Mouse (Mus musculus): ENCODE measurements around the gene Esp3. TPM values are rescaled to one million over a fixed set of nuclear protein-coding genes. Genes with fewer than 3 reads are reported as not detected.
"Not testable (repeated sequence)": the region's sequence is repeated elsewhere in the genome, so short reads cannot be mapped to it uniquely, and the experiment has no call there.

The Esp3 gene
- total RNA-seq (2021) = not detected
- long read RNA-seq, experiment 1 = 0 reads
- long read RNA-seq, experiment 2 = 0 reads

- DNase-seq (ENCODE audit: extremely low spot score in 1 of 2, low spot score in 2 of 2); intact Hi-C loops (cut with DNase I); H3K27ac ChIP-seq: not testable (repeated sequence)
These were observed at the start of gene Esp3 for GRCm38 (mm10) chr17:40631775-40632174. TSS of gene Esp3 (plus strand) at chr17:40632075.

GRCm38 (mm10) chr17:40583906-40584305 is 48.0 kb upstream of the Esp3 start:
- intact Hi-C loops (cut with DNase I); H3K4me3 ChIP-seq; H3K27ac ChIP-seq; DNase-seq (ENCODE audit: extremely low spot score in 1 of 2, low spot score in 2 of 2): not testable (repeated sequence)

More at GRCm38 (mm10) chr17:40631775-40632174, at the start of gene Esp3:
- not testable (repeated sequence) for H3K4me3 ChIP-seq

GRCm38 (mm10) chr17:40591297-40591696 is 40.6 kb upstream of the Esp3 start:
- no peak for TF ChIP-seq CTCF (IDR thresholded peaks at IDR 0.05)
- DNase-seq (ENCODE audit: extremely low spot score in 1 of 2, low spot score in 2 of 2) = no peak
- Histone ChIP-seq H3K4me3 (no peak overlapping the region), H3K27ac (no peak overlapping the region)
- intact Hi-C loops (cut with DNase I) = no loop called here

- Histone ChIP-seq H3K4me3 (no peak within 1 kb of the TSS), H3K27ac (no peak within 1 kb of the TSS)
- intact Hi-C loops (cut with DNase I) = no loop called here
- DNase-seq (ENCODE audit: extremely low spot score in 1 of 2, low spot score in 2 of 2) = no peak
- no peak for TF ChIP-seq CTCF (IDR thresholded peaks at IDR 0.05)
These were observed 33.6 kb upstream of the Esp3 start, which contains the start of gene Esp4 for GRCm38 (mm10) chr17:40598294-40598693. TSS of gene Esp4 (plus strand) at chr17:40598594.

GRCm38 (mm10) chr17:40662118-40662679 is 30.3 kb downstream of the Esp3 start:
- DNase-seq (ENCODE audit: extremely low spot score in 1 of 2, low spot score in 2 of 2); intact Hi-C loops (cut with DNase I); H3K4me3 ChIP-seq; H3K27ac ChIP-seq: not testable (repeated sequence)

- DNase-seq (ENCODE audit: extremely low spot score in 1 of 2, low spot score in 2 of 2); H3K27ac ChIP-seq; H3K4me3 ChIP-seq; intact Hi-C loops (cut with DNase I): not testable (repeated sequence)
These were observed 31.4 kb downstream of the Esp3 start for GRCm38 (mm10) chr17:40663161-40663811.

Other genes starting within 250 kb of the Esp3 start
- not detected for gene Esp8, start 112.1 kb upstream of the Esp3 start, total RNA-seq (2021)
- gene Esp6, start 70.6 kb upstream of the Esp3 start, total RNA-seq (2021) = not detected
- gene Esp4, start 33.5 kb upstream of the Esp3 start, total RNA-seq (2021) = not detected
- gene Esp1, start 95.0 kb downstream of the Esp3 start, total RNA-seq (2021) = not detected
- gene Crisp2, start 174.9 kb downstream of the Esp3 start, total RNA-seq (2021) = not detected
- not detected for gene Rhag, start 179.1 kb downstream of the Esp3 start, total RNA-seq (2021)
- under 1 TPM in 1 of 2 experiments, not detected in 1; 0.16 TPM for gene 9130008F23Rik, start 248.5 kb downstream of the Esp3 start, total RNA-seq (2021)